Mouse (Mus musculus): Measurements from ENCODE around the gene Dbp. TPM values are rescaled to one million over a fixed set of nuclear protein-coding genes. Genes with fewer than 3 reads are reported as not detected.

The Dbp gene
- total and polyA plus RNA-seq, 3 experiments, result 7.9 to 11.0 (median 10.4) TPM

GRCm38 (mm10) chr7:45741777-45742176 lies 36.9 kb downstream of the Dbp start:
- H3K4me3 ChIP-seq (replicated peaks in 1 of 3; ENCODE audit: low read depth in 2 of 3, low read length in 2 of 3, poor library complexity in 1 of 3), result no peak overlapping the region
- H3K79me2 ChIP-seq (replicated peaks; ENCODE audit: control insufficient read depth, extremely low read depth, insufficient read depth, poor library complexity, severe bottlenecking), result no peaks in the 10 kb centered on the region
- peaks cover 5 to 12% of the 10 kb centered on the region in 2 experiments for H3K4me1 ChIP-seq (ENCODE audit: control insufficient read depth in 1 of 2, insufficient read depth in 2 of 2)
- no peak for DNase-seq (ENCODE audit: extremely low read depth)
- in situ Hi-C loops (cut with MboI; ENCODE audit: low pct_ligation_motif_present, low pct_unique_long_range_greater_than_20kb, low sequenced_read_pairs) (loop anchor here (5.0 kb wide), 1 partner anchor 61 kb away; no protein-coding TSS in a partner anchor), dilution Hi-C loops (cut with MboI; ENCODE audit: extremely low pct_ligation_motif_present, extremely low pct_unique_long_range_greater_than_20kb, low sequenced_read_pairs) (no loop called here)
- H3K9me3 ChIP-seq (replicated peaks; ENCODE audit: low read length), result peaks cover 4% of the 10 kb centered on the region
- H3K27me3 ChIP-seq (replicated peaks), result peaks cover 12% of the 10 kb centered on the region
- H3K27ac ChIP-seq (ENCODE audit: insufficient read depth, low read depth), result no peak overlapping the region
- TF ChIP-seq TCF12 (IDR thresholded peaks at IDR 0.05; ENCODE audit: low read depth, low read length), result no peak
- no peak for TF ChIP-seq MEF2A (IDR thresholded peaks at IDR 0.05; ENCODE audit: borderline replicate concordance, low read depth, low read length)
- TF ChIP-seq CTCF (conservative IDR thresholded peaks at IDR 0.05 in 1 of 2, IDR thresholded peaks at IDR 0.05 in 1 of 2; ENCODE audit: low read depth in 2 of 2, low read length in 2 of 2), result no peak
- no peak for TF ChIP-seq POLR2AphosphoS2 (IDR thresholded peaks at IDR 0.05; ENCODE audit: low read depth, low read length)
- TF ChIP-seq RAD21 (IDR thresholded peaks at IDR 0.05; ENCODE audit: low read depth, low read length), result no peak
- TF ChIP-seq ZNF384 (IDR thresholded peaks at IDR 0.05; ENCODE audit: low read depth, low read length), result no peak
- H3K36me3 ChIP-seq (replicated peaks in 1 of 2; ENCODE audit: control insufficient read depth in 1 of 2, insufficient read depth in 1 of 2, low read length in 1 of 2), result no peaks in the 10 kb centered on the region
- no peak overlapping the region for H3K9ac ChIP-seq (ENCODE audit: insufficient read depth, low read depth)
- no peak overlapping the region for H3K4me2 ChIP-seq (ENCODE audit: insufficient read depth, low read depth, poor library complexity, severe bottlenecking)

GRCm38 (mm10) chr7:45742338-45742737 lies 37.5 kb downstream of the Dbp start:
- dilution Hi-C loops (cut with MboI; ENCODE audit: extremely low pct_ligation_motif_present, extremely low pct_unique_long_range_greater_than_20kb, low sequenced_read_pairs) (no loop called here), in situ Hi-C loops (cut with MboI; ENCODE audit: low pct_ligation_motif_present, low pct_unique_long_range_greater_than_20kb, low sequenced_read_pairs) (loop anchor here (5.0 kb wide), 1 partner anchor 60 kb away; no protein-coding TSS in a partner anchor)
- Histone ChIP-seq H3K36me3 (replicated peaks in 1 of 2; ENCODE audit: control insufficient read depth in 1 of 2, insufficient read depth in 1 of 2, low read length in 1 of 2) (no peaks in the 10 kb centered on the region), H3K9ac (ENCODE audit: insufficient read depth, low read depth) (no peak overlapping the region), H3K4me2 (ENCODE audit: insufficient read depth, low read depth, poor library complexity, severe bottlenecking) (peak overlapping the region; percentile 30; the same call in 1 of the 2 replicates), H3K9me3 (replicated peaks; ENCODE audit: low read length) (peaks cover 6% of the 10 kb centered on the region), H3K4me1 (ENCODE audit: control insufficient read depth in 1 of 2, insufficient read depth in 2 of 2) (peaks cover 5 to 12% of the 10 kb centered on the region in 2 experiments), H3K79me2 (replicated peaks; ENCODE audit: control insufficient read depth, extremely low read depth, insufficient read depth, poor library complexity, severe bottlenecking) (no peaks in the 10 kb centered on the region), H3K27me3 (replicated peaks) (peaks cover 12% of the 10 kb centered on the region), H3K4me3 (replicated peaks in 1 of 3; ENCODE audit: low read depth in 2 of 3, low read length in 2 of 3, poor library complexity in 1 of 3) (no peak overlapping the region), H3K27ac (ENCODE audit: insufficient read depth, low read depth) (no peak overlapping the region)
- TF ChIP-seq TCF12 (IDR thresholded peaks at IDR 0.05; ENCODE audit: low read depth, low read length) (no peak), MAZ (IDR thresholded peaks at IDR 0.05; ENCODE audit: low read depth, low read length) (peak; percentile 76; the same call in 1 of the 2 replicates), MAX (IDR thresholded peaks at IDR 0.05; ENCODE audit: low read length) (peak; percentile 74), RAD21 (IDR thresholded peaks at IDR 0.05; ENCODE audit: low read depth, low read length) (peak; percentile 49), BHLHE40 (IDR thresholded peaks at IDR 0.05; ENCODE audit: low read depth, low read length) (peak; percentile 94), JUN (IDR thresholded peaks at IDR 0.05; ENCODE audit: insufficient read depth, low read depth, low read length) (no peak), CTCF (conservative IDR thresholded peaks at IDR 0.05 in 1 of 2, IDR thresholded peaks at IDR 0.05 in 1 of 2; ENCODE audit: low read depth in 2 of 2, low read length in 2 of 2) (peak in 1 of 2 experiments; percentile 74; a peak in 2 of 4 replicates), CHD1 (IDR thresholded peaks at IDR 0.05; ENCODE audit: low read depth, low read length) (no peak), MEF2A (IDR thresholded peaks at IDR 0.05; ENCODE audit: borderline replicate concordance, low read depth, low read length) (peak; percentile 28; the same call in 1 of the 2 replicates), ZMIZ1 (IDR thresholded peaks at IDR 0.05; ENCODE audit: low read depth, low read length) (no peak), MXI1 (IDR thresholded peaks at IDR 0.05; ENCODE audit: low read depth, low read length) (peak; percentile 67; the same call in 1 of the 2 replicates), SIN3A (IDR thresholded peaks at IDR 0.05; ENCODE audit: low read length) (peak; percentile 61; the same call in 1 of the 2 replicates), KAT2A (IDR thresholded peaks at IDR 0.05; ENCODE audit: insufficient replicate concordance, low read length) (0 out of 2 replicates have a peak, but pooled peaks have one; percentile 15), ETS1 (conservative IDR thresholded peaks at IDR 0.05; ENCODE audit: low read depth, low read length) (peak; percentile 84), IRF4 (IDR thresholded peaks at IDR 0.05; ENCODE audit: low read depth, low read length) (peak; percentile 45), ZC3H11A (IDR thresholded peaks at IDR 0.05; ENCODE audit: low read depth, low read length) (0 out of 2 replicates have a peak, but pooled peaks have one; percentile 6), SMC3 (IDR thresholded peaks at IDR 0.05; ENCODE audit: low read depth, low read length) (peak; percentile 63)
- DNase-seq (ENCODE audit: extremely low read depth), result peak; percentile 69
